Mouse (Mus musculus) lung, adult 18-20 months (tissue): ENCODE measurements around the gene Traf4.
"Not testable (repeated sequence)": the region's sequence is repeated elsewhere in the genome, so short reads cannot be mapped to it uniquely, and the experiment has no call there.

Experiments used
- DNase-seq, 2 experiments: peaks; one replicate each; pipeline ENCODE4 v3.0.0; 2022; ENCODE audit warnings: mixed read lengths in 2 of 2

The Traf4 gene

GRCm38 (mm10) chr11:78135314-78135713, 30.1 kb downstream of the Traf4 start:
- not testable (repeated sequence) for DNase-seq

- no peak for DNase-seq
These were observed 31.0 kb downstream of the Traf4 start for GRCm38 (mm10) chr11:78134344-78134743.

GRCm38 (mm10) chr11:78133915-78134314, 31.5 kb downstream of the Traf4 start:
- DNase-seq = no peak

- DNase-seq = no peak
These were observed 35.9 kb downstream of the Traf4 start for GRCm38 (mm10) chr11:78129458-78129857.

GRCm38 (mm10) chr11:78126739-78127138, 38.6 kb downstream of the Traf4 start:
- no peak for DNase-seq

GRCm38 (mm10) chr11:78125691-78126090, 39.7 kb downstream of the Traf4 start:
- DNase-seq = no peak

GRCm38 (mm10) chr11:78123782-78124181, 41.6 kb downstream of the Traf4 start:
- DNase-seq = no peak

- no peak for DNase-seq
These were observed 42.6 kb downstream of the Traf4 start for GRCm38 (mm10) chr11:78122815-78123214.

- DNase-seq = peak; percentile 15 to 59
These were observed 44.2 kb downstream of the Traf4 start for GRCm38 (mm10) chr11:78121176-78121575.

GRCm38 (mm10) chr11:78119898-78120297, 45.5 kb downstream of the Traf4 start:
- DNase-seq = no peak

GRCm38 (mm10) chr11:78118467-78118866, 46.9 kb downstream of the Traf4 start:
- no peak for DNase-seq

GRCm38 (mm10) chr11:78116146-78116410, 49.3 kb downstream of the Traf4 start:
- no peak for DNase-seq

- peak; percentile 95 to 97 for DNase-seq
These were observed 49.8 kb downstream of the Traf4 start for GRCm38 (mm10) chr11:78115367-78116145.

GRCm38 (mm10) chr11:78114676-78115366, 50.6 kb downstream of the Traf4 start:
- no peak for DNase-seq

- no peak for DNase-seq
These were observed 51.8 kb downstream of the Traf4 start for GRCm38 (mm10) chr11:78113616-78114015.
